Mouse (Mus musculus) limb, embryonic 12.5 days (tissue): ENCODE results near the gene Gm21983. TPM values are rescaled to one million over a fixed set of nuclear protein-coding genes. Genes with fewer than 3 reads are reported as not detected.
A peak's percentile ranks its signal among the peaks of the same experiment; 100 is the strongest.

Experiments
- ATAC-seq: fragments of 200-750 bp; cut with Nextera tagmentation; 2 replicates; pipeline ENCODE4 v1.8.0; 2017; ENCODE audit warnings: low read depth, moderate TSS enrichment; ENCODE audit not compliant: insufficient number of reproducible peaks, insufficient read depth, low FRiP score, low TSS enrichment
- H3K27ac ChIP-seq: fragments of 300-500 bp; sonication (generic); 2 replicates; pipeline ENCODE4 v1.5.1; 2016; ENCODE audit warnings: mild to moderate bottlenecking, moderate library complexity
- H3K27me3 ChIP-seq: fragments of 300-500 bp; sonication (generic); 2 replicates; pipeline ENCODE4 v1.6.1; 2016; ENCODE audit warnings: mild to moderate bottlenecking, moderate library complexity
- H3K36me3 ChIP-seq: fragments of 300-500 bp; sonication (generic); 2 replicates; pipeline ENCODE4 v1.6.1; 2016; ENCODE audit warnings: mild to moderate bottlenecking, moderate library complexity
- H3K4me1 ChIP-seq: fragments of 300-500 bp; sonication (generic); replicated peaks from 2 replicates; pipeline ENCODE4 v1.6.1; 2016
- H3K4me2 ChIP-seq: fragments of 300-500 bp; sonication (generic); 2 replicates; pipeline ENCODE4 v1.6.1; 2016; ENCODE audit warnings: mild to moderate bottlenecking, moderate library complexity
- H3K4me3 ChIP-seq: fragments of 300-500 bp; sonication (generic); replicated peaks from 2 replicates; pipeline ENCODE4 v1.5.1; 2016; ENCODE audit warnings: mild to moderate bottlenecking
- H3K9ac ChIP-seq: fragments of 300-500 bp; sonication (generic); replicated peaks from 2 replicates; pipeline ENCODE4 v1.6.1; 2016; ENCODE audit warnings: mild to moderate bottlenecking, moderate library complexity
- H3K9me3 ChIP-seq: fragments of 300-500 bp; sonication (generic); 2 replicates; pipeline ENCODE4 v1.6.1; 2016; ENCODE audit warnings: mild to moderate bottlenecking, moderate library complexity
- WGBS: fragments of 180-500 bp; shearing (Covaris S2); methylation state at CpG from one replicate; pipeline ENCODE4 v1.1.7; 2016; 5-methylcytosine and 5-hydroxymethylcytosine counted together
- polyA plus RNA-seq: library from polyadenylated mRNA; unstranded; fragments of >200 nt; fragmentation: Nextera tagmentation; extraction: Ambion mirVana; gene quantifications from 2 replicates; pipeline ENCODE4 v1.2.1, GENCODE M21; 2016

Gene Gm21983
- polyA plus RNA-seq, 1 experiment from 2014 or later = 1.5 TPM

- no peaks in the 10 kb centered on the region for H3K9me3 ChIP-seq
- no peak overlapping the region for H3K9ac ChIP-seq
- WGBS = 95% methylated on average over 6 of the region's 6 CpGs
- no peak overlapping the region for H3K4me2 ChIP-seq
- no peaks in the 10 kb centered on the region for H3K27me3 ChIP-seq
- no peak overlapping the region for H3K4me3 ChIP-seq
- no peak overlapping the region for H3K27ac ChIP-seq
- ATAC-seq = no peak
- peaks cover 29% of the 10 kb centered on the region for H3K4me1 ChIP-seq
- peaks cover 72% of the 10 kb centered on the region for H3K36me3 ChIP-seq
Measured at GRCm38 (mm10) chr7:27159256-27159655, 21.6 kb downstream of the Gm21983 start.

DNA sequence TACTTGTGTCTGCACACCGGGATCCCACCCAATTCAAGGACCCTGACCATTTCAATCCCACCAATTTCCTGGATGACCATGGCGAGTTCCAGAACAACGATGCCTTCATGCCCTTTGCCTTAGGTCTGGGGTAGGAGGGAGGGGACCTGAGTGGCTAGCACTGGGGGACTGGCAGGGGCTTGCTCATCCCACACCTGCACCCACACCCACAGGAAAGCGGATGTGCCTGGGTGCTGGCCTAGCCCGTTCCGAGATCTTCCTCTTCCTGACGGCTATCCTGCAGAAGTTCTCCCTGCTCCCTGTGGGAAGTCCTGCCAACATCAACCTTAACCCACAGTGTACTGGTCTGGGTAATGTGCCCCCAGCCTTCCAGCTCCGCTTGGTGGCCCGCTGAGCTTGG lies 22.7 kb downstream of the Gm21983 start:
- no peak for ATAC-seq
- Histone ChIP-seq H3K36me3 (peaks cover 62% of the 10 kb centered on the region), H3K27ac (no peak overlapping the region), H3K9ac (no peak overlapping the region), H3K4me1 (peaks cover 20% of the 10 kb centered on the region), H3K4me3 (no peak overlapping the region), H3K9me3 (no peaks in the 10 kb centered on the region), H3K27me3 (no peaks in the 10 kb centered on the region), H3K4me2 (no peak overlapping the region)
- WGBS = 95% methylated on average over 9 of the region's 9 CpGs

- ATAC-seq = no peak
- no peak overlapping the region for H3K4me3 ChIP-seq
- H3K36me3 ChIP-seq = peaks cover 40% of the 10 kb centered on the region
- peaks cover 9% of the 10 kb centered on the region; the same call in 1 of the 2 replicates for H3K4me1 ChIP-seq
- H3K27me3 ChIP-seq = no peaks in the 10 kb centered on the region
- no peak overlapping the region for H3K9ac ChIP-seq
- no peak overlapping the region for H3K27ac ChIP-seq
- H3K9me3 ChIP-seq = no peaks in the 10 kb centered on the region
- no peak overlapping the region for H3K4me2 ChIP-seq
- 81% methylated on average over 13 of the region's 13 CpGs for WGBS
Measured at GRCm38 (mm10) chr7:27156005-27156404, 24.9 kb downstream of the Gm21983 start.

GRCm38 (mm10) chr7:27153205-27153764 lies 27.6 kb downstream of the Gm21983 start, which contains the start of gene Cyp2t4:
Gene Cyp2t4, plus strand, starts transcription at chr7:27153714.
- H3K36me3 ChIP-seq = peaks cover 16% of the 10 kb centered on the region
- ATAC-seq = no peak
- H3K9ac ChIP-seq = no peak within 1 kb of the TSS
- no peak within 1 kb of the TSS for H3K4me3 ChIP-seq
- H3K27ac ChIP-seq = no peak within 1 kb of the TSS
- H3K9me3 ChIP-seq = no peaks in the 10 kb centered on the region
- H3K27me3 ChIP-seq = no peaks in the 10 kb centered on the region
- no peak within 1 kb of the TSS for H3K4me2 ChIP-seq
- WGBS = 71% methylated on average over 10 of the region's 10 CpGs
- H3K4me1 ChIP-seq = 0 out of 2 replicates have a peak, but pooled peaks cover 3% of the 10 kb centered on the region

GRCm38 (mm10) chr7:27136410-27136996 lies 44.4 kb downstream of the Gm21983 start:
- no peak for ATAC-seq
- WGBS = 56% methylated on average over 8 of the region's 8 CpGs
- peaks cover 8% of the 10 kb centered on the region; the same call in 1 of the 2 replicates for H3K9me3 ChIP-seq

DNA sequence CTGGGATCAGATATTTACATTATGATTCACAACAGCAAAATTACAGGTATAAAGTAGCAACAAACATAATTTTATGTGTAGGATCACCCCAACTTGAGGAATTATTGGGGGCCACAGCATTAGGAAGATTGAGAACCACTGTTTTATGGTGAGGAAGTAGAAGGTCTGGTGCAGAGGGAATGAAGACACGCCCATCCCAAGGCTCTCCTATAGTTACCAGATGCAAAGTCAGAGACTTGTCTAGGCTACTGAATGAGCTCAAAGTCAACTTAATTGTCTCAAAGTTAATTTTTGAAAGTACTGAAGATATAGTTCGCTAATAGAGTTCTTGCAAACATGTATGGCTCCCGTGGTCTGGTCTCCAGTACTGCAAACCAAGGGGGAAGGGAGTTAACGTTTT lies 47.1 kb downstream of the Gm21983 start:
- ATAC-seq = no peak
- H3K27ac ChIP-seq = no peak overlapping the region
- WGBS = 79% methylated on average over 4 of the region's 4 CpGs
- H3K9me3 ChIP-seq = 0 out of 2 replicates have a peak, but pooled peaks cover 4% of the 10 kb centered on the region
- H3K4me1 ChIP-seq = 0 out of 2 replicates have a peak, but pooled peaks cover 6% of the 10 kb centered on the region
- H3K4me3 ChIP-seq = no peak overlapping the region
- no peaks in the 10 kb centered on the region for H3K36me3 ChIP-seq
- H3K9ac ChIP-seq = no peak overlapping the region
- no peak overlapping the region for H3K4me2 ChIP-seq
- no peaks in the 10 kb centered on the region for H3K27me3 ChIP-seq

More at GRCm38 (mm10) chr7:27136410-27136996, 44.4 kb downstream of the Gm21983 start:
- Histone ChIP-seq H3K4me3 (no peak overlapping the region), H3K4me2 (no peak overlapping the region), H3K27ac (no peak overlapping the region), H3K36me3 (no peaks in the 10 kb centered on the region), H3K9ac (no peak overlapping the region), H3K4me1 (0 out of 2 replicates have a peak, but pooled peaks cover 6% of the 10 kb centered on the region), H3K27me3 (no peaks in the 10 kb centered on the region)

GRCm38 (mm10) chr7:27133156-27133555 lies 47.7 kb downstream of the Gm21983 start:
- H3K4me2 ChIP-seq = no peak overlapping the region
- 72% methylated on average over 12 of the region's 12 CpGs for WGBS
- H3K9ac ChIP-seq = no peak overlapping the region
- no peaks in the 10 kb centered on the region for H3K27me3 ChIP-seq
- H3K4me1 ChIP-seq = 0 out of 2 replicates have a peak, but pooled peaks cover 6% of the 10 kb centered on the region
- H3K9me3 ChIP-seq = 0 out of 2 replicates have a peak, but pooled peaks cover 4% of the 10 kb centered on the region
- H3K27ac ChIP-seq = no peak overlapping the region
- H3K4me3 ChIP-seq = no peak overlapping the region
- H3K36me3 ChIP-seq = no peaks in the 10 kb centered on the region
- ATAC-seq = no peak

GRCm38 (mm10) chr7:27132588-27132987 lies 48.3 kb downstream of the Gm21983 start:
- 0 out of 2 replicates have a peak, but pooled peaks cover 4% of the 10 kb centered on the region for H3K9me3 ChIP-seq
- no peak overlapping the region for H3K4me3 ChIP-seq
- no peak for ATAC-seq
- no peaks in the 10 kb centered on the region for H3K27me3 ChIP-seq
- no peak overlapping the region for H3K4me2 ChIP-seq
- H3K9ac ChIP-seq = no peak overlapping the region
- 0 out of 2 replicates have a peak, but pooled peaks cover 6% of the 10 kb centered on the region for H3K4me1 ChIP-seq
- WGBS = 16% methylated on average over 10 of the region's 10 CpGs
- H3K27ac ChIP-seq = no peak overlapping the region
- H3K36me3 ChIP-seq = no peaks in the 10 kb centered on the region

DNA sequence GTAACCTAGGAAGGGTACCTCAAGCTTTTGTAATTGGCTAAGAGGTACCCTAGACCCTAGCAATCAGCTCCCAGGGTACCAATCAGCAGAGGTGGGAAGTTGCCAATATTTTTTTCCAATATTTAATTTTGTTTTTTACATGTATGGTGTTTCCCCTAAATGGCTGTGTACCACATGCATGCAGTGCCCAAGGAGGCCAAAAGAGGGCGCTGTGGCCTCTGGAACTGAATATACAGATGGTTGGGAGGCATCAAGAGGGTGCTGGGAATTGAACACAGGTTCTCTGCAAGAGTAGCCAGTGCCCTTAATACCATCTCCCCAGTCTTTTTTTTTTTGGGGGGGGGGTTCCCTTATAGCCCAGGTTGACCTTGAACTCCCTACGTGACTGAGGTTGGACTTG lies 49.5 kb downstream of the Gm21983 start:
- WGBS = 64% methylated on average over 2 of the region's 2 CpGs
- no peaks in the 10 kb centered on the region for H3K36me3 ChIP-seq
- H3K9ac ChIP-seq = no peak overlapping the region
- no peak overlapping the region for H3K4me2 ChIP-seq
- H3K27me3 ChIP-seq = no peaks in the 10 kb centered on the region
- no peak for ATAC-seq
- 0 out of 2 replicates have a peak, but pooled peaks cover 6% of the 10 kb centered on the region for H3K4me1 ChIP-seq
- H3K9me3 ChIP-seq = 0 out of 2 replicates have a peak, but pooled peaks cover 4% of the 10 kb centered on the region
- H3K27ac ChIP-seq = no peak overlapping the region
- no peak overlapping the region for H3K4me3 ChIP-seq

- 85% methylated on average over 22 of the region's 22 CpGs for WGBS
- H3K9ac ChIP-seq = no peak overlapping the region
- H3K36me3 ChIP-seq = no peaks in the 10 kb centered on the region
- 0 out of 2 replicates have a peak, but pooled peaks have one; percentile 17 for ATAC-seq
- no peaks in the 10 kb centered on the region for H3K27me3 ChIP-seq
- 0 out of 2 replicates have a peak, but pooled peaks cover 4% of the 10 kb centered on the region for H3K9me3 ChIP-seq
- H3K4me1 ChIP-seq = 0 out of 2 replicates have a peak, but pooled peaks cover 6% of the 10 kb centered on the region
- no peak overlapping the region for H3K4me3 ChIP-seq
- no peak overlapping the region for H3K27ac ChIP-seq
- no peak overlapping the region for H3K4me2 ChIP-seq
Measured at GRCm38 (mm10) chr7:27130521-27131370, 50.1 kb downstream of the Gm21983 start.

GRCm38 (mm10) chr7:27129811-27130210 lies 51.1 kb downstream of the Gm21983 start:
- ATAC-seq = no peak
- 86% methylated on average over 12 of the region's 12 CpGs for WGBS
- no peak overlapping the region for H3K9ac ChIP-seq
- H3K27ac ChIP-seq = no peak overlapping the region
- no peaks in the 10 kb centered on the region for H3K36me3 ChIP-seq
- H3K4me1 ChIP-seq = 0 out of 2 replicates have a peak, but pooled peaks cover 6% of the 10 kb centered on the region
- no peak overlapping the region for H3K4me2 ChIP-seq
- 0 out of 2 replicates have a peak, but pooled peaks cover 4% of the 10 kb centered on the region for H3K9me3 ChIP-seq
- H3K4me3 ChIP-seq = no peak overlapping the region
- H3K27me3 ChIP-seq = no peaks in the 10 kb centered on the region
